Mouse (Mus musculus): ENCODE measurements at regions not wholly inside any gene's neighbourhood (a gene's known extent, or its start where the extent isn't known, plus 50 kb on each side); places are given as distances from the start of the nearest gene placed in this dataset.

DNA sequence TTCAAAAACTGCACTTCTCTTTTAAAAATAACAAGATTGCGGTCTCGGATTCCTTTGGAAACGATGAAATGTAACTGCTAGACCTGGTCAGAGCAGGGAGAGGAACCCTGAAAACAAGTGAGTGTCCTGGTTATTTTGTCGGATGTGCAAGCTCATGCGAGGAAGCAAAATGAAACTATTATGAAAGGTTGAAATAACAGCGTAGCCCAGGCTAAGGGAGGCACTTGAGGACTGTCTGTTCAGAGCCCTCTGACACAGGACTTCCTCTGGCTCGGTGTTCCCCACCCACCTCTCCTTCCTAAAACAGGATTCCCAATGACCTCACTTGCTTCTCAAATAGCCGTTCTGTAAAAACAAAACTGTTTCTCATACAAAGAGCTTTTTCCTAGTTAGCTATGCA lies 51.3 kb upstream of the S1pr1 start:
- no peak for DNase-seq (ENCODE audit: low spot score)

DNA sequence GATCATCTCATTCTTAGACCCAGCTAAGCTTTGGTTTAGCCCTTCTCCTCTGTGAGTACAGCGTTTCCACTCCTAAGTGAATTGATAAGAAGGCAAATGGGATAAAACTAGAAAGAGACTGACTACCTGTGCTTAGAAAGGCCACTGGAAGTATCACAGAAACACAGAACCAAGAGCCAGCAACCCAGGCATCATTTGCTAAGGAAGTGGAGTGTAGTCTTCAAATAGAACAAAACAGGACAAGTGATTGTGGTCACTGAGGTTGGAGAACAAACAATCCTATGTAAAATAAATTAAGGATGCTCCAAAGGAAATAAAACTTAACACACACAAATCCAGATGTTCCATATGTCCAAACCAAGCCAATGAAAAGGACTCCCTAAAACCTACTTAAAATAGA lies 53.4 kb upstream of the S1pr1 start:
- no peak for DNase-seq (ENCODE audit: low spot score)

- peak; percentile 23 for DNase-seq (ENCODE audit: low spot score)
Measured at GRCm38 (mm10) chr3:115768761-115769530, 54.1 kb upstream of the S1pr1 start.

- no peak for DNase-seq (ENCODE audit: low spot score)
Measured at GRCm38 (mm10) chr3:115772676-115773075, 57.8 kb upstream of the S1pr1 start.

DNA sequence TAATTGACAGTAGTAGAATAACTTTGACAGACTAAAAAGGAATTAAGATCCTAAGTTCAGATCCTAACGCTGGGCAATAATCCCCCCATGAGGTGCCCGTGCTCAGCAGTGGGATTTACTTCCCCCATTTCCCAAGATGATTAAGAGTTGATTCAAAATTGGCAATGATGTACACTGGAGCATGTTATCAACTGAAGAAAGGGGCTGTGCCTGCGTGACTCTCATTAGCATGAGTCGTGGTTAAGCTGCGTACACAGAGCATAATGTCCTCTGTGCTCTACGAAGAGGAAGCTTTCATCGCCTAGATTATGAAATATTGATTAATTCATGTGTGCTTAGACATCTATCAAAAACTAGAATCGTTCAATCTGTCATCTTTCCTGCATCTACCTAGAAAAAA lies 59.4 kb upstream of the S1pr1 start:
- no peak for DNase-seq (ENCODE audit: low spot score)

- no peak for DNase-seq (ENCODE audit: low spot score)
Measured at GRCm38 (mm10) chr3:115774723-115775122, 59.9 kb upstream of the S1pr1 start.

DNA sequence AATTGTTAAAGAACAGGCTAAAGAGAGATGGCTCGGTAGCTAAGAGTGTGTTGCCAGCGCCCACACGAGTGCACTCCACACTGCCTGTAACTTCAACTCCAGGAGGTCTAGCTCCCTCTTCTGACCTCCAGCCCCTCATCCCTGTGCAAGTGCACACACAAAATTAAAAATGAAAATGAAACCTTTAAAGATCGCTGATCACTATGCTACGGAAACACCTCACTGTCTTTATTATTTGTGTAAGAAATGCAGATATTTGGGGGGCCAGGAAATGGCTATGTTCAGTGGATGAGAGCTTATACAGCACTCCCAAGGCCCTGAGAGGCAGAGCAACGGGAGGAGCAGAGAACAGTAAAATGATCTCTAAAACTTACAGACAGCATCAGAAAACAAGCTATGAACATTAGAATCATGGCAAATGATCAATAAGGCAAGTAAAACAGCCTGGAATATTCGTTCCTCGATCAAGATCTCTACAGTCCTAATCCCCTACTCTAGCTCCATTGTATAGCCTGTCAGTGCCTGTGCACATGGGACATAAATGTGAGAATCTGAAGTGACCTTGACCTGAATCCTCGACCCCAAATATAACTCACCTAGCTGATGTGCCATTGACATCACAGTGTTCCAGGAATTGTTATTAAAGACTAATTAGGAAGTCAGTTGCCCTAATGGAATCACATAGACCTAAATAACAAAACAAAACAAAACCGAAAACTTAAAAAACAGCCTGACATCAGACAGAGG lies 64.4 kb upstream of the S1pr1 start:
- no peak for DNase-seq (ENCODE audit: low spot score)

DNA sequence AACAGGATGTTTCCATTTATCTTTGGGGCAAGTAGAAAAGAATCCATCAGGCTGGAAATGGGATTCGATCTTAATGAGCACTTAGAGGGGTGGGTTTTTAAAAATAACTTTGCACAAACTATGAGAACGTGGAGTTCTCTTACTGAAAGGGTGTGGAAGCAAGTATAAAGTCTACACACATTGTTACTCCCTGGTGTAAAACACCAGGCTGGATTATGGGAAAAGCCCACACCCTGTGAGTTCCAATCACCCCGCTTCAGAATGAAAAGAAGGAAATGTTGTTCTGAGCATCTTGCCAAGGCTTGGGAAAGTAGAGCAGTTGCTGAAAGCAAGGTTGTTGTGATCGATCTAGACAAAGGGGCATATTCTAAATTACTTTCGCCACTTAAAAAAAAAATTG lies 65.0 kb upstream of the S1pr1 start:
- no peak for DNase-seq (ENCODE audit: low spot score)

DNA sequence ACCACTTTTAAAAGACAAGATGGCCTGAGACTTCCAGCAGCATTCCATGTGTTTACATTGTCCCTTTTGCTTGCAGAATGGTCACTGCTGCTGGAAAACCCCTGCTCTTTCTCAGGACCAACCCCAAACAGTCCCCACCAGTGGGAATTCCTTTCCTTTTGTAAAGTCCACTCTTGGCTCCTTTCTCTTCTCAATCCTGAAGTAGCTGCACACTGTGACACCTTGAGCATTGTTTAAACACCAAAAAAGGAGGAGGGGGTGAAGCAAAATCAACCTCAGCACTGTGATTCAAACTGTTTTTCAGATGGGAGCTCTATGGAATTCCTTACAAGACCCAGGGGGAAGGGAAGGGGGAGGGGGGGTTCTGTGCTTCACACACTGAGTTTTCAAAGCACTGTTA lies 67.9 kb upstream of the S1pr1 start:
- no peak for DNase-seq (ENCODE audit: low spot score)

DNA sequence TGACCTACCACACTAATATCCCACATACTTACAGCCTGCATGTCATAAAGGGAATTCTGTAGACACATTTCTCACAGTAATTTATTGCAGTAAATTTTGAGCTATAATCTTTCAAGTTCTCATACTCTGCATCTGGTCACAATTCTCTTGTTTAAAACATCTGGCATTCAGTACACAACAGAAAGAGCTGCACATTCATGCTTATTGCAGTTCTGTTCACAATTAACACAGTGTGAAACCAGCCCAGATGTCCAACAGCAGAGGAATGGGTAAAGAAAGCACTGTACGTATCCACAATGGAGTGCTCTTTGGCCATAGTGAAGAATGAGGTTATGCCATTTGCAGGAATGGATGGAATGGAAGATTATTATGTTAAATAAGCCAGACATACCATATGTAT lies 72.5 kb upstream of the S1pr1 start:
- DNase-seq (ENCODE audit: low spot score) = no peak

- DNase-seq (ENCODE audit: low spot score) = no peak
Measured at GRCm38 (mm10) chr3:115788525-115788924, 73.7 kb upstream of the S1pr1 start.

GRCm38 (mm10) chr3:115789063-115789462 lies 74.2 kb upstream of the S1pr1 start:
- no peak for DNase-seq (ENCODE audit: low spot score)

GRCm38 (mm10) chr3:115792606-115793005 lies 77.7 kb upstream of the S1pr1 start:
- no peak for DNase-seq (ENCODE audit: low spot score)

DNA sequence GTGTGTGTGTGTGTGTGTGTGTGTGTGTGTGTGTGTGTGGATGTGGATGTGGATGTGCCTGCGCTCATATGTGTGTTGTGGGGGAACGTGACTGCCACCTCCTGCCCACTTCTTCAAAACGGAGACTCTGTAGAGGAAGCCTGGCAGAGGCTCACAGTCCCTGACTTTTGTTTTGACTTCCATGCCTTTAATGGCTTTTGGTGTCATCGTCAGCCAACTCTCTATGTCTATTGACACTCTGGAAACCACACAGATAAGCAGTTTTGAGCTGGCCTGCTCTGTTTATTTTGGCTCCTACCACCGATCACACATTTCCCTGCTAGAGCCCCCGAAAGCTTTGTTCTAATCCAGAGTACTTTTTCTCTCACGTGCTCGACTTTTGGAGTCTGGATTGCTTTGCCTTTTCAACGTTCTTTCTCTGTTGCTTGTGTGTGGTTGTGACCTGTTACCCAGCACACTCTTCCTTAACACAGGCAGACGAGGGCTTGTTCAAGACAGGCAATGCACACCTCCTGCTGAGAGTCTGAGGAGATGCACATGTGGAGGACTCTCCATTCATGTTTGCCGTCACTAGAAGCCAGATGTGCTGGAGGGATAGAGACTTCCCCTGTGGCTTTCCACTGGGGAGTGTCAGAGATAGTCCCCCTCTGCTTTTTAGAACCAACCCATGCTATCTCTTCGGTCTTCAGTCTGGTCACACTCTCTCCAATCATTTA lies 78.6 kb upstream of the S1pr1 start:
- DNase-seq (ENCODE audit: low spot score) = peak; percentile 27

DNA sequence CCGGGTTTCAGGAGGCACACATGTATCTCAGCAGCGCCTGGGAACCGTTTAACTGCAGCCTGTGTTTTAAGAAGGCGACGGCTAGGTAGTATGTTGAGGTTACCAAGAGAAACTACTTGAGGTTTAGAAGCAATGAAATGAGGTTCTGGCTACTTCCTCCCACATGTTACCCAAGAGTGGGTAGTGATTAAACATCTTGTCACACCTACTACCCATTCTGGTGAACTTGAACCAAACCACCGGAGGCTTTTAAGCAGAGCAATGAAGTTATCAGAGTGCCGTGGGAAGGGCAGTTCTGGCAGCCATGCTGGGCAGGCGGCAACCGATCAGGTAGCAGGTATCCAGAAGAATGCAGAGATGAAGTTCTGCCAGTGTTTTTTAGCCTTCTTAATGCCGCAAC lies 84.5 kb upstream of the S1pr1 start:
- DNase-seq (ENCODE audit: low spot score) = no peak

DNA sequence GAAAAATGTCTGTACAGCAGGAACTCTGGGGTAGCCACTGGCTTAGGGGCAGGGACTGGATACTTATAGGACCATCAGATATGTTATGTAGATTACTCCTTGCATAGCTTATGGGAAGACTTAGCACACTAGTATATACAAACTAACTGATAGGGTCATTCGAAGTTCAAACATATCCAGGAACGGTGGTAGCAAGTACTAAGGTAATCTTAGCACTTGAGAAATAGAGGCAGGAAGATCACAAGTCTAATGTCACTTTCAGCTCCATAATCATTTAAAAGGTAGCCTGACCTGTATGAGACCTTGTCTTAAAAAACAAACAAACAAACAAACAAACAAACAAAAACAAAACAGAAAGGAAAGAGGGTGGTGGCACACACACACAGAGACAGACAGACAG lies 85.1 kb upstream of the S1pr1 start:
- DNase-seq (ENCODE audit: low spot score) = no peak

- no peak for DNase-seq (ENCODE audit: low spot score)
Measured at GRCm38 (mm10) chr3:115800873-115801272, 86.0 kb upstream of the S1pr1 start.

GRCm38 (mm10) chr3:115801581-115802200 lies 85.9 kb upstream of the Dph5 start:
- no peak for DNase-seq (ENCODE audit: low spot score)

DNA sequence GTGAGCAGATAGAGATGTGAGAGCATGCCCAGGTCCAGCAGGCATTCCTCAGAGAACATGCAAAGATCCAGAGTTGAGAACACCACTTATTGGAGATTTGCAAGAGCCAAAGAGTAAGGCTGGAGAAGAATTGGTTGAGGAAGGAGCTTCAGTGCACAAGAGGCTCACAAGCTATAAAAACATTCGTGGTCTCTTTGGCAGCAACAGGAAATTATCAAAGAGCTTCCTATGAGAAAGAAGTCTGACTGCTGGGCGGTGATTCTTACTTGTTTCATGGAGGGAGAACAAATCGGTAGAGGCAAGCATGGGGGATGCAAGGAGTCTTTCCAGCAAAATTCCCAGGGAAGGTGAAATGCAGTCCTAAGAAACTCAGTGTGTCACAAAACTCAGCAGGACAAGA lies 83.0 kb upstream of the Dph5 start:
- no peak for DNase-seq (ENCODE audit: low spot score)

- DNase-seq (ENCODE audit: low spot score) = no peak
Measured at GRCm38 (mm10) chr3:115807032-115807431, 80.6 kb upstream of the Dph5 start.

GRCm38 (mm10) chr3:115815168-115815567 lies 72.5 kb upstream of the Dph5 start:
- DNase-seq (ENCODE audit: low spot score) = peak; percentile 16

DNA sequence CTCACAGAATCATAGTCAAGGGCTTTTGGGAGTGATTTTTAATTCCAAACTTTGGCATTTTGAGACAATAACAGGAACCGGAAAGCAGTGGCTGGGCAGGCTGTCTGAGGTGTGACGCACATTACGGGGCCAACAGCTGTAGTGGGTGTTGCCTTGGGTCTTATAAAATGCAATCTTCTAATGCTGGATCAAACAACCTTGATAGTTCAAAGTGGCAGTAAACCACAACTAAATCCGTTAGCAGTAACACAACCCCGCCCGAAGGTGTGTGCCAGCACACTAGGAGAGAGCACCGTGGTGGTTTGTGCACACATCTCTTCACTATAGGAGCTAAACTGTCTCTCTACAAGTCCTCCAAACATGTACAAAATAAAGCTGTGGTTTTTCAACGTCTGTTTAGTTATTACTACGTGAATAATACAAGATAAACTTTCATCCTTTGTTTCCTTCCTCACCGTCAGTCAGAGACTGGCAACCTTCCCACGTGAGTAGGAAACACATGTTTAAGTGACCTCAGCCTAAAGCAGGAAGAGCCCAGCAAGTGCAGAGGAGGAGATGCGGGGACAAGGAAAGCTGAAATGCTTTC lies 72.0 kb upstream of the Dph5 start:
- no peak for DNase-seq (ENCODE audit: low spot score)
